Mouse (Mus musculus): ENCODE measurements around the gene Tagln2. TPM values are rescaled to one million over a fixed set of nuclear protein-coding genes. Genes with fewer than 3 reads are reported as not detected.

Gene Tagln2
- total and polyA plus RNA-seq, 3 experiments, result 100 to 581 (median 332) TPM

- Histone ChIP-seq H3K27me3 (ENCODE audit: control insufficient read depth in 1 of 2, insufficient read depth in 2 of 2, low read length in 2 of 2) (no peaks in the 10 kb centered on the region), H3K36me3 (ENCODE audit: control insufficient read depth in 1 of 2, insufficient read depth in 2 of 2, low read length in 2 of 2) (peaks cover 0 to 19% of the 10 kb centered on the region in 2 experiments; a peak in 2 of 4 replicates), H3K9me3 (replicated peaks; ENCODE audit: insufficient read depth, low read length) (no peaks in the 10 kb centered on the region), H3K4me1 (ENCODE audit: control insufficient read depth in 1 of 2, insufficient read depth in 2 of 2, low read length in 2 of 2) (peaks cover 5 to 25% of the 10 kb centered on the region in 2 experiments), H3K4me3 (ENCODE audit: control insufficient read depth in 1 of 2, insufficient read depth in 1 of 2, low read depth in 2 of 2, low read length in 2 of 2) (no peak overlapping the region), H3K27ac (ENCODE audit: control insufficient read depth, low read depth, low read length) (no peak overlapping the region), H3K9ac (ENCODE audit: control insufficient read depth, low read depth, low read length, poor library complexity, severe bottlenecking) (no peak overlapping the region), H3K79me2 (ENCODE audit: control insufficient read depth, insufficient read depth, low read length, poor library complexity) (no peaks in the 10 kb centered on the region)
- TF ChIP-seq ZNF384 (IDR thresholded peaks at IDR 0.05; ENCODE audit: low read depth, low read length) (no peak), MAX (IDR thresholded peaks at IDR 0.05; ENCODE audit: low read length) (no peak), ZKSCAN1 (IDR thresholded peaks at IDR 0.05; ENCODE audit: low read depth, low read length) (no peak), ETS1 (IDR thresholded peaks at IDR 0.05; ENCODE audit: low read depth, low read length) (no peak), RAD21 (IDR thresholded peaks at IDR 0.05; ENCODE audit: low read depth, low read length) (no peak), NRF1 (IDR thresholded peaks at IDR 0.05; ENCODE audit: insufficient read depth, low read depth, low read length, poor library complexity, severe bottlenecking) (no peak), MXI1 (IDR thresholded peaks at IDR 0.05; ENCODE audit: low read depth, low read length) (no peak), SMC3 (IDR thresholded peaks at IDR 0.05; ENCODE audit: low read depth, low read length) (no peak), RCOR1 (IDR thresholded peaks at IDR 0.05; ENCODE audit: low read depth, low read length) (no peak)
- peak; percentile 58 for DNase-seq (ENCODE audit: low read depth, low spot score)
Measured at GRCm38 (mm10) chr1:172522524-172522923, 22.7 kb downstream of the Tagln2 start.

GRCm38 (mm10) chr1:172523699-172524101 is 23.9 kb downstream of the Tagln2 start:
- no peak overlapping the region for H3K9ac ChIP-seq (ENCODE audit: control insufficient read depth, low read depth, low read length, poor library complexity, severe bottlenecking)
- H3K27ac ChIP-seq (ENCODE audit: control insufficient read depth, low read depth, low read length), result no peak overlapping the region
- peaks cover 0 to 19% of the 10 kb centered on the region in 2 experiments; a peak in 2 of 4 replicates for H3K36me3 ChIP-seq (ENCODE audit: control insufficient read depth in 1 of 2, insufficient read depth in 2 of 2, low read length in 2 of 2)
- no peaks in the 10 kb centered on the region for H3K9me3 ChIP-seq (replicated peaks; ENCODE audit: insufficient read depth, low read length)
- no peaks in the 10 kb centered on the region for H3K27me3 ChIP-seq (ENCODE audit: control insufficient read depth in 1 of 2, insufficient read depth in 2 of 2, low read length in 2 of 2)
- no peak for TF ChIP-seq MYC (IDR thresholded peaks at IDR 0.05; ENCODE audit: low read depth, low read length)
- no peak for TF ChIP-seq JUND (IDR thresholded peaks at IDR 0.05; ENCODE audit: low read depth, low read length)
- TF ChIP-seq SMC3 (IDR thresholded peaks at IDR 0.05; ENCODE audit: low read depth, low read length), result no peak
- no peak for TF ChIP-seq TCF12 (IDR thresholded peaks at IDR 0.05; ENCODE audit: low read depth, low read length)
- no peak for TF ChIP-seq MYB (IDR thresholded peaks at IDR 0.05; ENCODE audit: low read depth, low read length)
- no peak overlapping the region for H3K4me3 ChIP-seq (ENCODE audit: control insufficient read depth in 1 of 2, insufficient read depth in 1 of 2, low read depth in 2 of 2, low read length in 2 of 2)
- no peaks in the 10 kb centered on the region for H3K79me2 ChIP-seq (ENCODE audit: control insufficient read depth, insufficient read depth, low read length, poor library complexity)
- no peak for DNase-seq (ENCODE audit: low read depth, low spot score)
- H3K4me1 ChIP-seq (ENCODE audit: control insufficient read depth in 1 of 2, insufficient read depth in 2 of 2, low read length in 2 of 2), result peaks cover 5 to 28% of the 10 kb centered on the region in 2 experiments

GRCm38 (mm10) chr1:172525027-172525764 is 25.3 kb downstream of the Tagln2 start:
- H3K36me3 ChIP-seq (ENCODE audit: control insufficient read depth in 1 of 2, insufficient read depth in 2 of 2, low read length in 2 of 2), result peaks cover 0 to 19% of the 10 kb centered on the region in 2 experiments; a peak in 2 of 4 replicates
- H3K9me3 ChIP-seq (replicated peaks; ENCODE audit: insufficient read depth, low read length), result no peaks in the 10 kb centered on the region
- TF ChIP-seq RAD21 (IDR thresholded peaks at IDR 0.05; ENCODE audit: low read depth, low read length) (no peak), ZNF384 (IDR thresholded peaks at IDR 0.05; ENCODE audit: low read depth, low read length) (no peak), TBP (IDR thresholded peaks at IDR 0.05; ENCODE audit: low read depth, low read length) (no peak), KAT2A (conservative IDR thresholded peaks at IDR 0.05; ENCODE audit: low read depth, low read length) (no peak), EP300 (IDR thresholded peaks at IDR 0.05; ENCODE audit: low read depth in 1 of 2, low read length in 2 of 2) (no peak), CHD1 (IDR thresholded peaks at IDR 0.05; ENCODE audit: low read depth, low read length) (no peak), HCFC1 (IDR thresholded peaks at IDR 0.05; ENCODE audit: low read depth, low read length) (no peak), CTCF (IDR thresholded peaks at IDR 0.05 in 2 of 3, conservative IDR thresholded peaks at IDR 0.05 in 1 of 3; ENCODE audit: control insufficient read depth in 1 of 3, insufficient read depth in 1 of 3, low read depth in 2 of 3, low read length in 3 of 3, poor library complexity in 1 of 3, severe bottlenecking in 1 of 3) (no peak; a peak in 2 of 6 replicates), UBTF (IDR thresholded peaks at IDR 0.05; ENCODE audit: borderline replicate concordance, insufficient read depth, low read depth, low read length) (no peak), MAZ (IDR thresholded peaks at IDR 0.05; ENCODE audit: low read depth, low read length) (no peak), MAX (IDR thresholded peaks at IDR 0.05; ENCODE audit: low read length) (no peak)
- H3K27me3 ChIP-seq (ENCODE audit: control insufficient read depth in 1 of 2, insufficient read depth in 2 of 2, low read length in 2 of 2), result no peaks in the 10 kb centered on the region
- H3K4me1 ChIP-seq (ENCODE audit: control insufficient read depth in 1 of 2, insufficient read depth in 2 of 2, low read length in 2 of 2), result peaks cover 5 to 28% of the 10 kb centered on the region in 2 experiments
- no peaks in the 10 kb centered on the region for H3K79me2 ChIP-seq (ENCODE audit: control insufficient read depth, insufficient read depth, low read length, poor library complexity)
- H3K9ac ChIP-seq (ENCODE audit: control insufficient read depth, low read depth, low read length, poor library complexity, severe bottlenecking), result no peak overlapping the region; the same call in 1 of the 2 replicates
- peak overlapping the region in 1 of 2 experiments; percentile 14; a peak in 1 of 4 replicates for H3K4me3 ChIP-seq (ENCODE audit: control insufficient read depth in 1 of 2, insufficient read depth in 1 of 2, low read depth in 2 of 2, low read length in 2 of 2)
- H3K27ac ChIP-seq (ENCODE audit: control insufficient read depth, low read depth, low read length), result no peak overlapping the region
- DNase-seq (ENCODE audit: low read depth, low spot score), result peak; percentile 44

Data from MEL (cell line).